Mouse (Mus musculus) C2C12 (cell line): ENCODE measurements around the gene Cpvl. TPM values are rescaled to one million over a fixed set of nuclear protein-coding genes. Genes with fewer than 3 reads are reported as not detected.

Source experiments
- H3K27me3 ChIP-seq: one replicate; pipeline ENCODE4 v1.6.1; 2011; ENCODE audit not compliant: control insufficient read depth, insufficient read depth, insufficient read length
- H3K36me3 ChIP-seq: one replicate; pipeline ENCODE4 v1.6.1; 2011; ENCODE audit not compliant: control insufficient read depth, insufficient read depth
- H3K4me3 ChIP-seq: one replicate; pipeline ENCODE4 v1.5.1; 2011; ENCODE audit warnings: mild to moderate bottlenecking, control low read depth; ENCODE audit not compliant: poor library complexity, insufficient read depth, severe bottlenecking
- H3K79me2 ChIP-seq: one replicate; pipeline ENCODE4 v1.6.1; 2011; ENCODE audit not compliant: control insufficient read depth, insufficient read depth
- H3K79me3 ChIP-seq: one replicate; pipeline ENCODE4 v1.6.1; 2011; ENCODE audit warnings: low read depth, control low read depth
- H3ac ChIP-seq: one replicate; pipeline ENCODE3; 2011; ENCODE audit warnings: low read depth; ENCODE audit not compliant: control insufficient read depth, insufficient read length
- CEBPB ChIP-seq: IDR thresholded peaks from one replicate; pipeline ENCODE4 v1.6.1; 2011; ENCODE audit warnings: low read depth, mild to moderate bottlenecking, control low read depth, moderate library complexity
- CTCF ChIP-seq: IDR thresholded peaks from one replicate; pipeline ENCODE4 v1.5.1; 2011; ENCODE audit not compliant: control insufficient read depth, insufficient read depth, insufficient read length
- FOSL1 ChIP-seq: IDR thresholded peaks from one replicate; pipeline ENCODE4 v1.8.0; 2011; ENCODE audit warnings: mild to moderate bottlenecking, low read length; ENCODE audit not compliant: poor library complexity, insufficient read depth, severe bottlenecking
- MAX ChIP-seq: IDR thresholded peaks from one replicate; pipeline ENCODE4 v1.6.1; 2011; ENCODE audit warnings: mild to moderate bottlenecking, control low read depth
- MYOD1 ChIP-seq: IDR thresholded peaks from one replicate; pipeline ENCODE4 v1.6.1; 2011; ENCODE audit warnings: low read depth; ENCODE audit not compliant: control insufficient read depth, insufficient read length
- MYOG ChIP-seq: IDR thresholded peaks from one replicate; pipeline ENCODE4 v1.6.1; 2011; ENCODE audit not compliant: control insufficient read depth, insufficient read length; ENCODE audit errors: extremely low read depth
- USF1 ChIP-seq: IDR thresholded peaks from one replicate; pipeline ENCODE4 v1.6.1; 2011; ENCODE audit warnings: low read depth, mild to moderate bottlenecking, control low read depth, moderate library complexity
- polyA plus RNA-seq: library from polyadenylated mRNA; unstranded; fragments of >200 nt; fragmentation: generic; extraction: Trizol; gene quantifications from one replicate; pipeline ENCODE4 v1.2.1, GENCODE M21; 2012; ENCODE audit warnings: missing spikeins

Gene Cpvl
- polyA plus RNA-seq, 1 experiment, result not detected

- H3K79me2 ChIP-seq, result no peaks in the 10 kb centered on the region
- TF ChIP-seq MYOG (no peak), CTCF (no peak), USF1 (no peak), MYOD1 (no peak), MAX (no peak), CEBPB (no peak), FOSL1 (no peak)
- H3ac ChIP-seq, result no peak overlapping the region
- H3K27me3 ChIP-seq, result peaks cover 7% of the 10 kb centered on the region
- H3K36me3 ChIP-seq, result no peaks in the 10 kb centered on the region
- no peak overlapping the region for H3K4me3 ChIP-seq
- no peaks in the 10 kb centered on the region for H3K79me3 ChIP-seq
Observed at GRCm38 (mm10) chr6:53938942-53939341, 39.5 kb downstream of the Cpvl start.

GRCm38 (mm10) chr6:53937143-53938134, 41.0 kb downstream of the Cpvl start:
- no peaks in the 10 kb centered on the region for H3K36me3 ChIP-seq
- no peak overlapping the region for H3K4me3 ChIP-seq
- peaks cover 11% of the 10 kb centered on the region for H3K27me3 ChIP-seq
- H3ac ChIP-seq, result no peak overlapping the region
- no peaks in the 10 kb centered on the region for H3K79me2 ChIP-seq
- no peak for TF ChIP-seq FOSL1
- H3K79me3 ChIP-seq, result no peaks in the 10 kb centered on the region

- Histone ChIP-seq H3ac (no peak overlapping the region), H3K4me3 (no peak overlapping the region), H3K79me3 (no peaks in the 10 kb centered on the region), H3K27me3 (peaks cover 33% of the 10 kb centered on the region), H3K36me3 (no peaks in the 10 kb centered on the region), H3K79me2 (no peaks in the 10 kb centered on the region)
- TF ChIP-seq MYOD1, result no peak
- TF ChIP-seq USF1, result no peak
- TF ChIP-seq CEBPB, result no peak
- TF ChIP-seq MAX, result no peak
- TF ChIP-seq CTCF, result no peak
- no peak for TF ChIP-seq MYOG
- TF ChIP-seq FOSL1, result no peak
Observed at GRCm38 (mm10) chr6:53931605-53932004, 46.9 kb downstream of the Cpvl start.

GRCm38 (mm10) chr6:53929858-53930257, 48.6 kb downstream of the Cpvl start:
- peaks cover 33% of the 10 kb centered on the region for H3K27me3 ChIP-seq
- H3K79me3 ChIP-seq, result no peaks in the 10 kb centered on the region
- H3K36me3 ChIP-seq, result no peaks in the 10 kb centered on the region
- no peak overlapping the region for H3ac ChIP-seq
- no peak overlapping the region for H3K4me3 ChIP-seq
- no peaks in the 10 kb centered on the region for H3K79me2 ChIP-seq
- TF ChIP-seq MYOD1, result no peak
- no peak for TF ChIP-seq FOSL1
- TF ChIP-seq USF1, result no peak
- no peak for TF ChIP-seq CTCF

GRCm38 (mm10) chr6:53926197-53926596, 52.3 kb downstream of the Cpvl start:
- TF ChIP-seq CTCF (no peak), FOSL1 (no peak), MAX (no peak), MYOD1 (no peak), MYOG (no peak), USF1 (no peak), CEBPB (no peak)
- Histone ChIP-seq H3K4me3 (no peak overlapping the region), H3K79me3 (no peaks in the 10 kb centered on the region), H3ac (no peak overlapping the region), H3K79me2 (no peaks in the 10 kb centered on the region), H3K36me3 (no peaks in the 10 kb centered on the region), H3K27me3 (peaks cover 21% of the 10 kb centered on the region)

GRCm38 (mm10) chr6:53925192-53925591, 53.3 kb downstream of the Cpvl start:
- TF ChIP-seq MYOD1, result no peak
- no peak for TF ChIP-seq USF1
- no peak for TF ChIP-seq FOSL1
- TF ChIP-seq MYOG, result no peak
- TF ChIP-seq MAX, result no peak
- TF ChIP-seq CEBPB, result no peak
- TF ChIP-seq CTCF, result no peak
- peaks cover 20% of the 10 kb centered on the region for H3K27me3 ChIP-seq

More at GRCm38 (mm10) chr6:53925192-53925591, 53.3 kb downstream of the Cpvl start:
- Histone ChIP-seq H3K79me3 (no peaks in the 10 kb centered on the region), H3ac (no peak overlapping the region), H3K36me3 (no peaks in the 10 kb centered on the region), H3K79me2 (no peaks in the 10 kb centered on the region), H3K4me3 (no peak overlapping the region)
